Mouse (Mus musculus): ENCODE data around the gene Mb21d2.

- TF ChIP-seq CTCF (IDR thresholded peaks at IDR 0.05; ENCODE audit: control insufficient read depth, insufficient read depth, low read length) (no peak), POLR2A (IDR thresholded peaks at IDR 0.05; ENCODE audit: borderline replicate concordance, control insufficient read depth, low read depth, low read length) (no peak)
Measured at GRCm38 (mm10) chr16:28928815-28929685, at the start of gene Mb21d2.
